Mouse (Mus musculus) erythroid progenitor cell, adult 5-6 weeks (primary cell): Measurements from ENCODE around the gene Styx. TPM values are rescaled to one million over a fixed set of nuclear protein-coding genes. Genes with fewer than 3 reads are reported as not detected.

ENCODE experiments used
- ATAC-seq: replicated peaks from 2 replicates; pipeline ENCODE4 v1.8.0; 2016; ENCODE audit warnings: moderate number of reproducible peaks, mild to moderate bottlenecking, moderate TSS enrichment, inconsistent platforms; ENCODE audit not compliant: poor library complexity, low FRiP score, severe bottlenecking
- total RNA-seq, 2 experiments: library from RNA; stranded (forward) in 1 of 2; stranded (reverse) in 1 of 2; fragments of 150-400 nt in 1 of 2; fragments of 186-747, 209-891 nt in 1 of 2; gene quantifications; 2 replicates each; pipeline versions ENCODE4 v1.2.3 to v1.2.4; 2015 to 2017; ENCODE audit warnings: low replicate concordance in 2 of 2

Gene Styx
- total RNA-seq (2015; ENCODE audit: low replicate concordance) (7.1 and 14.1 TPM in 2 replicates), total RNA-seq (2017; ENCODE audit: low replicate concordance) (1.6 and 11.9 TPM in 2 replicates)

GRCm38 (mm10) chr14:45350931-45351859 is at the start of gene Styx:
TSS of gene Styx (plus strand) at chr14:45351093.
- ATAC-seq: peak; percentile 99

- ATAC-seq: no peak
Measured at GRCm38 (mm10) chr14:45303939-45304338, 47.0 kb upstream of the Styx start.

- no peak for ATAC-seq
Measured at GRCm38 (mm10) chr14:45304389-45304788, 46.5 kb upstream of the Styx start.

DNA sequence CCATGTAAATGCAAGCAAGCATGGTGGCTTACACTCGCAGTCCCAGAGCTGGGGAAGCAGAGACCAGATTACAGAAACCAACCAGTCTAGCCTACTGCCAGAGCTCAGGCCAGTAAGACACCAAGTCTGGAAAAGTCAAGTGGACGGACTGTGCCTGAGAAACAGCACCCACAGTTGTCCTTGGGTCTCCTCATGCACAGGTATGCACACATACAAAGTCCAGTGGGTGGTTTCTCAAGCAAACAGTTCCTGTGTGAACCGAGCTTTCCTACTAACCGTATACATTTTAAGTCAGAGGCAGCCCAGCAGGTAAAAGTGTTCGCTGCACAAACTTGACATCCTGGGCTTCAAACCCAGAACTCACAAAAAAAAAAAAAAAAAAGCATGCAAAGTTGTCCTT is 45.0 kb upstream of the Styx start:
- ATAC-seq: no peak

DNA sequence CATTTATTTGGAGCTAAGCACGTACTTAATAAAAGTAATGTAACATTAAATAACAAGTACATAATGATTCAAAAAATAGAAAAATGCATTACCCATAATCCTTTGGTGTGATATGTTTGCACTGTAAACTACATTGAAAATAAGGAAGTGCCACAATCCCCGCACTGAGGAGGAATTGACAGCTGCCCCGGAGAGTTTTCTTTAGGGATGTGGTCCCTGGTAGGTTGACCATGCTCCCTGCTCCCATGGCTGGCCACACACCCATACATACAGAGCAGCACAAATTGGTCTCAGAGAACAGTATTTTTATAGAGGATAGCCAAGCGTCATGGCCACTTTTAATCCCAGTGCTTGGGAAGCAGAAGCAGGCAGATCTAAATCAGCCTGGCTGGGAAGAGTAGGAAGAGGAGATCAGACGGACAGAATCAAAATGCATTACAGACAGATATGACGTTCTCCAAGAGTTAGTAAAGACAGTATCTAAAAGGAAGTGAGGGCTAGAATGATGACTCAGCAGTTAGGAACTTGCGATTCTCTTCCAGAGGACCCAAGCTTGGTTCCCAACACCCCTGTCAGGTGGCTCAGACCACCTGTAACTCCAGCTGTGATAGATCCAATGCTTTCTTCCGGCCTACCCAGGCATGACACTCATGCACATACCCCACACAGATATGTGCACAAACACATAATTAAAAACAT is 43.1 kb upstream of the Styx start:
- 0 out of 2 replicates have a peak, but pooled peaks have one; percentile 19 for ATAC-seq

GRCm38 (mm10) chr14:45309646-45310045 is 41.2 kb upstream of the Styx start:
- no peak for ATAC-seq

DNA sequence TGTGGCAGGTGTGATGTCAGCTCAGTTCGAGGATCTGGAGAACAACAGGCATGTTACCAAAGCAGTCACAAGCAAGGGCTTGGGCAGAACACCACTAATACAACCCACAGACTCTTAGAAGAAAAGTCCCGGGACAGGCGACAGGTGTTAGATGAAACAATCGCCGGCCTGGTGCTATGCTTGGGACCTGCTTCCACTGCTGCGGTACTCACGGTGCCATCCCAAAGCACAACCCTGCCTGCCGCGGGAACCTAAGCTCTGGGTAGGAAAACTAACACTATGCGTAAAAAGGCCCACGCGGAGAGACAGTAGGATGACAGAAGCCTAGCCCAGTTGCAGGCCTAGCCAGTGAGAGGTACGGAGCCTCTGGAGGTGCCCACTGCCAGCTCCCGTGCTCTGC is 40.8 kb upstream of the Styx start:
- ATAC-seq: no peak

GRCm38 (mm10) chr14:45316927-45317326 is 34.0 kb upstream of the Styx start:
- ATAC-seq: no peak

- ATAC-seq: peak; percentile 39
Measured at GRCm38 (mm10) chr14:45317921-45318411, 32.9 kb upstream of the Styx start.

GRCm38 (mm10) chr14:45318426-45319236 is 32.3 kb upstream of the Styx start, which contains the start of gene Ero1l:
TSS of gene Ero1l (minus strand) at chr14:45318771.
- ATAC-seq: peak; percentile 78

DNA sequence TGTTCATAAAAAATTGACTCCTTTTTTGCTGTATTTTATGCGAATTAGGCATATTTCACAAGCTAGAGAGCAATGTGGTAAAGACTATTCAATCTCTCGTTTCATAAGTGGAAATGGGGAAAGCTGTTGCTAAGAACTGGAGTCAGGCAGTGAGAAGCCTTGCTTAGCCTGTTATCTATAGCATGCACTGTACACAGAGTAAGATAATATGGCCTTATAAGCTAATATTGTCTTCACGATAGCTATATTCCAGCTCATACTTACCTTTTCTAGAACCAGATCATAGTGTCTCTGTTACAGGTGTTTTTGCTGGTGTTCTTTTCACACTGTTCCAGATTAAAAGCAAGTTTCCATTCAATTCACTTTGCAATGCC is 31.7 kb upstream of the Styx start:
- ATAC-seq: peak; percentile 32; the same call in 1 of the 2 replicates

DNA sequence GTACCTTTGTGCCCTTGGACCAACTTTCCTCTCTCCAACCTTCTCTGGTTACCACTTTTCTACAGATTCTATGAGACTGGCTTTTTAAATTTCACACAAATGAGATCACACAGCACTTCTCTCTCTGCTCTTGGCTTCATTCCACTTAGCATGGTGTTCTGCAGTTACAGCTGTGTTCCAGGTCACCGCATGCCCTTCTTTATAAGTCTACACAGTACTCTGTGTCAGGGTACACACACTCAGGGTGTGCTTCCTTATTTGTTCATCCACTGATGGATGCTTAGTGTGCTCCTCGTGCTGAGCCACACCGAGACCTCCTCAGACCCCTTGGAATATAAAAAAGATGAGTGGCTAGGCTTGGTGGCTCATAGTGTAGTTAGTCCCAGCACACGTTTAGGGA is 30.8 kb upstream of the Styx start:
- ATAC-seq: no peak

DNA sequence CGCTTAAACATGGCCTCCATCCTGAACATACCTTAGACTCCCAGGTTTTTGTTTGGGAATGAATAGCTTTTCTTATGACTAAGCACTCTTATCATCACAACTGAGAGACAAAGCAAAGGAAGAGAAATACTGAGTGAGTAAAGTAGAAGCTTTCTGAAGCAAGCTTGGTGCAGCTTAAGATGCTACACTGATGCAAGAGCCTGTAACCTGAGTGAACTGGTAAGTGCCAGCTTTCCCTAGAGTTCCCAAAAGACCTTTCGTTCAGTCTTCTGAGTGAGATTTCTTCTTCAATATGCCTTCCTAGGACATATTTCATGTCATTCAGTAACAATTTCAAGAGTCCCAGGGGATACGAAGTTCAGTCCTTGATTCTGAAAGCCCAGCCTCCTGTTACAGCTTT is 29.8 kb upstream of the Styx start:
- no peak for ATAC-seq

GRCm38 (mm10) chr14:45321622-45322021 is 29.3 kb upstream of the Styx start:
- peak; percentile 32; the same call in 1 of the 2 replicates for ATAC-seq

DNA sequence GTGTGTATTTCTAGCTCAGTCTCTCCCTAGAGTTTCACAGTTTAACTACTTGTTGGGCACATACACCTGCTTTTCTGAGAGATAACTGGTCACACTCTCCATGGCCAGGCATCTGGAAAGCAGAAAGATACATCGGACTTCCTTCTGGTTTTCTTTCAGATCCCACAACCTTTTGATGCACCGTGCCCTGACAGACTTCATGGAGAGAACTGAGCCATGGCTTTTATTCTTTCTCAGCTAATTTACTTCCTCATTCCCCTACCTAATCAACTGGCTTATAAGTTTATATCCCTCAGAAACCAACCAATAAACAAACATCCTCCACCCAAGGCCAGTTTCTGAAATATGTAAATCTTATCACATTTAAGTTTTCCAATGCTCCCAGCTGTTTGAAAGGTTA is 28.4 kb upstream of the Styx start:
- no peak for ATAC-seq

DNA sequence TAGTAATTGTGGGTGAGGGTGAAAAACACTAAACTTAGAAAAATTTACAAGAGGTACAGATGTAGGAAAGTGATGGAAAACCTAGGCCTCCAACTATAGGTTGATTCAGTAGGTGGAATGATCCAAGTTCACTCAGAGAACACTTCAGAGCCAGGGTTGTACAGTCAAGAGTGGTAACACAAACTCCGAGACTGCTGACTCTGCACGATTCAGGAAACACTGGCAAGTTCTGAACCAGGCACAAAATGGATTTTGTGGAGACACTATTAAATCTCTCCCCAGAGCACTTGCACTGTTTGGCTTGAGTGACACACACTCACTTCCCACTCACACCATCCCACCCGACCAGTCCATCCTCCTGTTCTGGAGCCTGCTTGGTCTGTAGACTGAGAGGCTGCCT is 27.6 kb upstream of the Styx start:
- ATAC-seq: no peak

- ATAC-seq: no peak
Measured at GRCm38 (mm10) chr14:45325471-45325870, 25.4 kb upstream of the Styx start.

- no peak for ATAC-seq
Measured at GRCm38 (mm10) chr14:45328072-45328713, 22.7 kb upstream of the Styx start.

DNA sequence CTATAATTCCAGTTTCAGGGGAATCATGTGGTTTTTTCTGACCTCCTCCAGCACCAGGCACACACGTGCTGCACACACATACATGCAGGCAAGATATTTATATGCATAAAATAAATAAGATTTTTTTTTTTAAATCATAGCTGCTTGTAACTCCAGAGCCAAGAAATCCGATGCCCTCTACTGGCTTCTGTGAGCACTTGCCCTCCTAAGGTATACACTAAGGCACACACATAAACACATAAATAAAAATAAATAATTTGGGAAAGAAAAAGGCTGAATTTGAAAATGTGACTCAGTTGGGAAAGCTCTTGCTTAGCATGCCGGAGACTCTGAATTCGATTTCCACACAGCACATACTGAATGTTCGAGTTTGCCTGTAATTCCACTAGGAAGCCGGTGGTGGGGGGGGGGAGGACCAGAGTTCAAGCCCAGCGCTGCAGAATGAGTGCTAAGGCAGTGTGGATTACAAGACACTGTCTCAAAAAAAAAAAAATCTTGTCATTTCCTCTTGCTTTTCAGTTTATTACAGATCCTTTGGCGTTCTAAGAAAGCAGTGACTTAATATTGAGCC is 21.8 kb upstream of the Styx start:
- peak; percentile 47 for ATAC-seq
